ENCODE assay signal across 8 mouse cellular contexts in the genomic region with DNA sequence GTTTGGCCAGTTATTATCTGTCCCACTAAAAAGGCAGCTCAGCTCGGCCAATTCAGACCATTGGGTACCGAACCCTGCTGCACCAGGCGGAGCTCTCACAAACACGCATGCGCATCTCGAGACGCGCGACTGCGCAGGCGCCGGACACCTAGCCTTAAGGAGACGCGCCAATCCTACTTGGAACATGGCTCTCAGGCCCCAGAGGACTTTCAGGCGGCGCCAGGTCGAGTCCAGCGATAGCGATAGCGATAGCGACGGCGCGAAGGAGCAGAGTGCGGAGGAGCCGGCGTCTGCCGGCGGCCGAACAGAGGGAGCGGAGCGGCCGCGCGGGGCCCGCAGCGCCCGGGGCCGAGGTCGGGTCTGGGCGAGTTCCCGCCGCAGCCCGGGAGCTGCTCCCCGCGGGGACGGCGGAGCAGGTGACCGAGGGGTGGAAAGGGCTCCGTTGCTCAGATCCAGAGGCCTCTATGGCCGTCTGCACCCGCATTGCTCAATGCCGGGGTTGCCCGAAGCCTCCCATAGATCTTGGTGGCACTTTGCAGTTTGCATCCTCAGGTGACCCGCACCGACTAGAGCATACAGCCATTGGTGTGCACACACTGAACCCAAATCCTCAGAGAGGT. TPM values are rescaled to one million over a fixed set of nuclear protein-coding genes. Genes with fewer than 3 reads are reported as not detected.
DNase-seq lines count a peak whose midpoint lies in the region; ATAC-seq and TF ChIP-seq lines count a peak whose summit lies in the region.

Gene Gcfc2, plus strand, starts transcription at position 147 of the 620 bp plus-strand sequence.

- peaks cover 21% of the 10 kb centered on the region for H3K4me1 ChIP-seq in erythroblast, embryonic 14.5 days (ENCODE audit: control insufficient read depth)
- H3K4me1 ChIP-seq in heart, embryonic 12.5 days (replicated peaks): peaks cover 5% of the 10 kb centered on the region; the same call in 1 of the 2 replicates
- peaks cover 8% of the 10 kb centered on the region; the same call in 1 of the 2 replicates for H3K4me1 ChIP-seq in kidney, postnatal 0 days (replicated peaks; ENCODE audit: insufficient read depth, low read length)
- peaks cover 10% of the 10 kb centered on the region for H3K4me1 ChIP-seq in liver, embryonic 11.5 days (replicated peaks; ENCODE audit: control insufficient read depth, insufficient read depth, low read length)
- H3K4me1 ChIP-seq in stomach, embryonic 14.5 days (ENCODE audit: control insufficient read depth, insufficient read depth, low read length): peaks cover 4% of the 10 kb centered on the region; the same call in 1 of the 2 replicates

- H3ac ChIP-seq in C2C12 (ENCODE audit: control insufficient read depth, insufficient read length, low read depth): peak within 1 kb of the TSS; percentile 89

- peaks cover 28% of the 10 kb centered on the region for H3K36me3 ChIP-seq in C2C12 (ENCODE audit: control insufficient read depth, insufficient read depth)
- peaks cover 36% of the 10 kb centered on the region for H3K36me3 ChIP-seq in erythroblast, embryonic 14.5 days (ENCODE audit: control insufficient read depth)
- peaks cover 30% of the 10 kb centered on the region for H3K36me3 ChIP-seq in heart, embryonic 12.5 days
- H3K36me3 ChIP-seq in kidney, postnatal 0 days (ENCODE audit: insufficient read depth, low read length): peaks cover 14% of the 10 kb centered on the region; the same call in 1 of the 2 replicates
- peaks cover 7% of the 10 kb centered on the region; the same call in 1 of the 2 replicates for H3K36me3 ChIP-seq in liver, embryonic 11.5 days (ENCODE audit: control insufficient read depth, insufficient read depth, low read length)
- H3K36me3 ChIP-seq in stomach, embryonic 14.5 days (ENCODE audit: control insufficient read depth, insufficient read depth, low read length): peaks cover 25% of the 10 kb centered on the region

- no peaks in the 10 kb centered on the region for H3K27me3 ChIP-seq in C2C12 (ENCODE audit: control insufficient read depth, insufficient read depth, insufficient read length)
- H3K27me3 ChIP-seq in erythroblast, embryonic 14.5 days (ENCODE audit: control insufficient read depth): 0 out of 2 replicates have a peak, but pooled peaks cover 3% of the 10 kb centered on the region
- no peaks in the 10 kb centered on the region for H3K27me3 ChIP-seq in heart, embryonic 12.5 days (replicated peaks)
- H3K27me3 ChIP-seq in kidney, postnatal 0 days (ENCODE audit: insufficient read depth, low read length): no peaks in the 10 kb centered on the region
- H3K27me3 ChIP-seq in liver, embryonic 11.5 days (replicated peaks; ENCODE audit: control insufficient read depth, insufficient read depth, low read length): no peaks in the 10 kb centered on the region
- H3K27me3 ChIP-seq in stomach, embryonic 14.5 days (ENCODE audit: control insufficient read depth, insufficient read depth, low read length): no peaks in the 10 kb centered on the region

- no peaks in the 10 kb centered on the region for H3K9me3 ChIP-seq in erythroblast, embryonic 14.5 days (ENCODE audit: control insufficient read depth, low read length)
- H3K9me3 ChIP-seq in heart, embryonic 12.5 days (replicated peaks): no peaks in the 10 kb centered on the region
- H3K9me3 ChIP-seq in kidney, postnatal 0 days (replicated peaks; ENCODE audit: low read length): no peaks in the 10 kb centered on the region
- no peaks in the 10 kb centered on the region for H3K9me3 ChIP-seq in liver, embryonic 11.5 days (ENCODE audit: control insufficient read depth, low read length)
- no peaks in the 10 kb centered on the region for H3K9me3 ChIP-seq in stomach, embryonic 14.5 days (ENCODE audit: control insufficient read depth, low read depth, low read length)

- peak within 1 kb of the TSS; percentile 32; the same call in 1 of the 2 replicates for H3K27ac ChIP-seq in heart, embryonic 12.5 days (ENCODE audit: poor library complexity, severe bottlenecking)
- H3K27ac ChIP-seq in kidney, postnatal 0 days: peak within 1 kb of the TSS; percentile 76
- 0 out of 2 replicates have a peak within 1 kb of the TSS, but pooled peaks have one; percentile 60 for H3K27ac ChIP-seq in liver, embryonic 11.5 days (ENCODE audit: low read depth, low read length)
- H3K27ac ChIP-seq in stomach, embryonic 14.5 days (ENCODE audit: low read length): no peak within 1 kb of the TSS; the same call in 1 of the 2 replicates

- peaks cover 19% of the 10 kb centered on the region for H3K79me2 ChIP-seq in C2C12 (ENCODE audit: control insufficient read depth, insufficient read depth)

- WGBS in heart, embryonic 12.5 days: under 1% methylated on average over 56 of the region's 56 CpGs
- WGBS in kidney, postnatal 0 days: under 1% methylated on average over 56 of the region's 56 CpGs
- WGBS in liver, embryonic 11.5 days: under 1% methylated on average over 56 of the region's 56 CpGs
- WGBS in stomach, embryonic 14.5 days: under 1% methylated on average over 56 of the region's 56 CpGs

- peak; percentile 97 for DNase-seq in brain, embryonic 14.5 days (ENCODE audit: low read depth)
- DNase-seq in kidney, postnatal 0 days (ENCODE audit: low spot score): peak; percentile 92
- DNase-seq in liver, embryonic 11.5 days (ENCODE audit: low spot score): peak; percentile 93
- peak; percentile 95 for DNase-seq in naive thymus-derived CD4-positive, alpha-beta T cell, adult 2 months (ENCODE audit: low read depth)

- H3K4me3 ChIP-seq in C2C12 (ENCODE audit: insufficient read depth, poor library complexity, severe bottlenecking): peak within 1 kb of the TSS; percentile 57
- H3K4me3 ChIP-seq in erythroblast, embryonic 14.5 days (replicated peaks): peak within 1 kb of the TSS; percentile 93
- H3K4me3 ChIP-seq in heart, embryonic 12.5 days: peak within 1 kb of the TSS; percentile 86
- peak within 1 kb of the TSS; percentile 91 for H3K4me3 ChIP-seq in kidney, postnatal 0 days (replicated peaks; ENCODE audit: low read depth, low read length)
- H3K4me3 ChIP-seq in liver, embryonic 11.5 days (ENCODE audit: low read depth, low read length): peak within 1 kb of the TSS; percentile 77
- H3K4me3 ChIP-seq in stomach, embryonic 14.5 days (ENCODE audit: low read depth, low read length): peak within 1 kb of the TSS; percentile 86

- H3K4me2 ChIP-seq in heart, embryonic 12.5 days: peak within 1 kb of the TSS; percentile 76
- H3K4me2 ChIP-seq in kidney, postnatal 0 days (ENCODE audit: low read length): peak within 1 kb of the TSS; percentile 89
- peak within 1 kb of the TSS; percentile 78 for H3K4me2 ChIP-seq in liver, embryonic 11.5 days
- H3K4me2 ChIP-seq in stomach, embryonic 14.5 days (replicated peaks; ENCODE audit: low read depth, low read length): peak within 1 kb of the TSS; percentile 59

- TF ChIP-seq CTCF in C2C12 (IDR thresholded peaks at IDR 0.05; ENCODE audit: control insufficient read depth, insufficient read depth, insufficient read length): no peak
- no peak for TF ChIP-seq CTCF in brain, embryonic 14.5 days (IDR thresholded peaks at IDR 0.05; ENCODE audit: borderline replicate concordance, extremely low read depth, insufficient read depth, insufficient read length)
- no peak for TF ChIP-seq CTCF in kidney, postnatal 0 days (IDR thresholded peaks at IDR 0.05; ENCODE audit: low read depth)

- peak; percentile 22; the same call in 1 of the 2 replicates for TF ChIP-seq POLR2A in brain, embryonic 14.5 days (IDR thresholded peaks at IDR 0.05; ENCODE audit: borderline replicate concordance, extremely low read depth, insufficient read depth, insufficient read length, poor library complexity, severe bottlenecking)

- peak within 1 kb of the TSS; percentile 84 for H3K9ac ChIP-seq in heart, embryonic 12.5 days
- H3K9ac ChIP-seq in kidney, postnatal 0 days (ENCODE audit: low read depth, low read length): peak within 1 kb of the TSS; percentile 89
- H3K9ac ChIP-seq in liver, embryonic 11.5 days (ENCODE audit: low read depth, low read length): peak within 1 kb of the TSS; percentile 76
- peak within 1 kb of the TSS; percentile 79 for H3K9ac ChIP-seq in stomach, embryonic 14.5 days (replicated peaks; ENCODE audit: low read depth, low read length)

- peaks cover 6% of the 10 kb centered on the region for H3K79me3 ChIP-seq in C2C12 (ENCODE audit: low read depth)

- peak; percentile 90 for ATAC-seq in heart, embryonic 12.5 days (ENCODE audit: insufficient number of reproducible peaks, low FRiP score)
- ATAC-seq in kidney, postnatal 0 days (replicated peaks; ENCODE audit: low FRiP score, low read depth): peak; percentile 92
- ATAC-seq in liver, embryonic 11.5 days (replicated peaks; ENCODE audit: low FRiP score): peak; percentile 92
- peak; percentile 91 for ATAC-seq in stomach, embryonic 14.5 days (ENCODE audit: insufficient number of reproducible peaks, insufficient read depth, low FRiP score, low read depth)

TF ChIP-seq in C2C12, 6 proteins besides CTCF, POLR2A, EP300 and RAD21:
- TF ChIP-seq MAX (IDR thresholded peaks at IDR 0.05) (peak; percentile 80), USF1 (IDR thresholded peaks at IDR 0.05; ENCODE audit: low read depth) (no peak)

RNA-seq across cellular contexts. Expression of gene Gcfc2, which starts in this region (rescaled TPM):
- 1.7 TPM for polyA plus RNA-seq in C2C12 (2012; fragmentation: generic; extraction: Trizol)
- polyA plus RNA-seq in brain, embryonic 14.5 days (2012; rRNA removed): 11.7 and 14.8 TPM in 2 replicates
- 0.12 and 0.22 TPM in 2 replicates for polyA plus RNA-seq in erythroblast, embryonic 14.5 days (2012)
- 6.6 and 9.0 TPM in 2 replicates for polyA plus RNA-seq in heart, embryonic 12.5 days (2016; fragmentation: Nextera tagmentation; extraction: Ambion mirVana)
- 6.8 and 6.9 TPM in 2 replicates for polyA plus RNA-seq in kidney, postnatal 0 days (2015; fragmentation: Nextera tagmentation; extraction: Ambion mirVana)
- polyA plus RNA-seq in liver, embryonic 11.5 days (2014; fragmentation: Nextera tagmentation; extraction: Ambion mirVana): 10.7 and 12.4 TPM in 2 replicates
- 17.1 and 19.1 TPM in 2 replicates for polyA plus RNA-seq in stomach, embryonic 14.5 days (2014; fragmentation: Nextera tagmentation; extraction: Ambion mirVana)
